Mouse (Mus musculus) kidney, adult 2 months (tissue): Measurements from ENCODE around the gene Eif3d. TPM values are rescaled to one million over a fixed set of nuclear protein-coding genes. Genes with fewer than 3 reads are reported as not detected.

Experiments
- DNase-seq: peaks from one replicate; pipeline ENCODE4 v3.0.0; 2021
- H3K27ac ChIP-seq: fragments of 200-500 bp; 2 replicates; pipeline ENCODE4 v1.5.1; 2012; ENCODE audit warnings: low read depth, low read length, control low read depth, inconsistent platforms; ENCODE audit not compliant: insufficient read depth
- H3K27me3 ChIP-seq: fragments of 200-500 bp; replicated peaks from 2 replicates; pipeline ENCODE4 v1.6.1; 2012; ENCODE audit warnings: mild to moderate bottlenecking, moderate library complexity, low read length, inconsistent platforms; ENCODE audit not compliant: control insufficient read depth, insufficient read depth
- H3K36me3 ChIP-seq: fragments of 200-500 bp; 2 replicates; pipeline ENCODE4 v1.6.1; 2012; ENCODE audit warnings: mild to moderate bottlenecking, moderate library complexity, low read length, inconsistent platforms; ENCODE audit not compliant: control insufficient read depth, insufficient read depth
- H3K4me1 ChIP-seq: fragments of 200-500 bp; 2 replicates; pipeline ENCODE4 v1.6.1; 2011; ENCODE audit warnings: low read length; ENCODE audit not compliant: control insufficient read depth, insufficient read depth
- H3K4me3 ChIP-seq: fragments of 200-500 bp; 2 replicates; pipeline ENCODE4 v1.5.1; 2011; ENCODE audit warnings: mild to moderate bottlenecking, low read depth, low read length, control low read depth; ENCODE audit not compliant: insufficient read depth
- CTCF ChIP-seq: fragments of 200-500 bp; conservative IDR thresholded peaks from 2 replicates; pipeline ENCODE4 v1.5.1; 2011; ENCODE audit warnings: low read depth, mild to moderate bottlenecking, control low read depth, low read length, moderate library complexity, mixed read lengths; ENCODE audit not compliant: insufficient read depth, insufficient read length
- POLR2A ChIP-seq: fragments of 200-500 bp; IDR thresholded peaks from one replicate; pipeline ENCODE4 v1.6.1; 2011; ENCODE audit warnings: low read depth, low read length, control low read depth
- WGBS: fragments of 180-500 bp; shearing (Covaris S2); methylation state at CpG from one replicate; pipeline ENCODE4 v1.1.7; 2018; 5-methylcytosine and 5-hydroxymethylcytosine counted together
- polyA plus RNA-seq: library from polyadenylated mRNA; depleted of rRNA; stranded (reverse); fragments of >200 nt; gene quantifications from 2 replicates; pipeline ENCODE4 v1.2.3, GENCODE M21; 2012

Eif3d gene
- polyA plus RNA-seq, 1 experiment, result 132 TPM

- no peak overlapping the region for H3K27ac ChIP-seq
- H3K36me3 ChIP-seq, result no peaks in the 10 kb centered on the region; the same call in none of the 2 replicates
- TF ChIP-seq POLR2A (no peak), CTCF (0 out of 2 replicates have a peak, but pooled peaks have one; percentile 3)
- no peak for DNase-seq
- 78% methylated on average over 9 of the region's 9 CpGs for WGBS
- H3K27me3 ChIP-seq, result no peaks in the 10 kb centered on the region
- H3K4me1 ChIP-seq, result peaks cover 5% of the 10 kb centered on the region; the same call in 1 of the 2 replicates
- H3K4me3 ChIP-seq, result no peak overlapping the region
Measured at GRCm38 (mm10) chr15:77965117-77965528, 5.5 kb downstream of the Eif3d start.

- peaks cover 3% of the 10 kb centered on the region for H3K36me3 ChIP-seq
- no peaks in the 10 kb centered on the region for H3K27me3 ChIP-seq
- H3K4me3 ChIP-seq, result no peak overlapping the region
- no peak overlapping the region for H3K27ac ChIP-seq
- no peaks in the 10 kb centered on the region for H3K4me1 ChIP-seq
- DNase-seq, result no peak
- WGBS, result 97% methylated on average over 5 of the region's 5 CpGs
- TF ChIP-seq POLR2A (no peak), CTCF (no peak)
Measured at GRCm38 (mm10) chr15:77962447-77962846, 8.2 kb downstream of the Eif3d start.

GRCm38 (mm10) chr15:77960693-77961092 lies 9.9 kb downstream of the Eif3d start:
- H3K36me3 ChIP-seq, result peaks cover 3% of the 10 kb centered on the region
- DNase-seq, result no peak
- TF ChIP-seq CTCF (no peak), POLR2A (no peak)
- H3K4me3 ChIP-seq, result no peak overlapping the region
- H3K4me1 ChIP-seq, result peaks cover 3% of the 10 kb centered on the region; the same call in 1 of the 2 replicates
- H3K27me3 ChIP-seq, result no peaks in the 10 kb centered on the region
- no peak overlapping the region for H3K27ac ChIP-seq
- 89% methylated on average over 6 of the region's 6 CpGs for WGBS

- H3K36me3 ChIP-seq, result peaks cover 3% of the 10 kb centered on the region
- TF ChIP-seq POLR2A (no peak), CTCF (no peak)
- 56% methylated on average over 3 of the region's 3 CpGs for WGBS
Measured at GRCm38 (mm10) chr15:77958071-77958470, 12.5 kb downstream of the Eif3d start.

GRCm38 (mm10) chr15:77957625-77958024 lies 13.0 kb downstream of the Eif3d start:
- Histone ChIP-seq H3K4me3 (no peak overlapping the region), H3K27ac (no peak overlapping the region), H3K4me1 (peaks cover 7% of the 10 kb centered on the region; the same call in 1 of the 2 replicates), H3K36me3 (peaks cover 3% of the 10 kb centered on the region), H3K27me3 (no peaks in the 10 kb centered on the region)
- WGBS, result 48% methylated on average over 5 of the region's 5 CpGs
- TF ChIP-seq CTCF (no peak), POLR2A (no peak)
- DNase-seq, result no peak

More at GRCm38 (mm10) chr15:77958071-77958470, 12.5 kb downstream of the Eif3d start:
- Histone ChIP-seq H3K4me3 (no peak overlapping the region), H3K27ac (no peak overlapping the region), H3K4me1 (peaks cover 7% of the 10 kb centered on the region; the same call in 1 of the 2 replicates), H3K27me3 (no peaks in the 10 kb centered on the region)
- DNase-seq, result no peak

DNA sequence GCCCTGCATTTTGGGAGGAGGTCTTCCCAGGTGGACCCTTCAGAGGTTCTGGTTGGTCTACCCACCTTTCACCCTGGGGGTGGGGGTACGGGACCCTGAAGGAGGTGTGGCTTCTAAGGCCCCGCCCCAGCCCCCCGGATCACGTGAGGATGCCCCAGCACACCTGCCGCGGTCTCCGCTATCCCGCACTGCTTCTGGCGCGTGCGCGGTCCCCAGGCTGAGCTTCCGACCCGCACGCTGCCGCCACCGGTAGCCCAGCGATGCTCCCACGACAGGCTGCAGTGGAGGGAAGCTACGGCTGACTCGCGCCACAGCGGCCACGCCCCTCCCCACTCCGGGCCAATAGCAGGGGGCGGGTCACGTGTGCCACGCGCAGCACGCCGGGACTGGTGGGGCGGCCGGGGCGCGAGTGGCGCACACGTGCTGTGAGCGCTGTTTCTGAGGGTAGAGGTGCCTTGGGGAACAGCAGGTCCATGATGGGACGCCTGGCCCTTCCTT lies 14.2 kb downstream of the Eif3d start, which contains the start of gene Foxred2:
Gene Foxred2 (minus strand): TSS at position 319 of the 498 bp plus-strand sequence.
- H3K4me3 ChIP-seq, result peak within 1 kb of the TSS; percentile 53
- peak; percentile 87 for DNase-seq
- 2% methylated on average over 39 of the region's 39 CpGs for WGBS
- no peak within 1 kb of the TSS for H3K27ac ChIP-seq
- TF ChIP-seq CTCF, result peak; percentile 50; the same call in 1 of the 2 replicates
- no peak for TF ChIP-seq POLR2A
- H3K27me3 ChIP-seq, result no peaks in the 10 kb centered on the region
- H3K4me1 ChIP-seq, result peaks cover 7% of the 10 kb centered on the region; the same call in 1 of the 2 replicates
- peaks cover 3% of the 10 kb centered on the region for H3K36me3 ChIP-seq

DNA sequence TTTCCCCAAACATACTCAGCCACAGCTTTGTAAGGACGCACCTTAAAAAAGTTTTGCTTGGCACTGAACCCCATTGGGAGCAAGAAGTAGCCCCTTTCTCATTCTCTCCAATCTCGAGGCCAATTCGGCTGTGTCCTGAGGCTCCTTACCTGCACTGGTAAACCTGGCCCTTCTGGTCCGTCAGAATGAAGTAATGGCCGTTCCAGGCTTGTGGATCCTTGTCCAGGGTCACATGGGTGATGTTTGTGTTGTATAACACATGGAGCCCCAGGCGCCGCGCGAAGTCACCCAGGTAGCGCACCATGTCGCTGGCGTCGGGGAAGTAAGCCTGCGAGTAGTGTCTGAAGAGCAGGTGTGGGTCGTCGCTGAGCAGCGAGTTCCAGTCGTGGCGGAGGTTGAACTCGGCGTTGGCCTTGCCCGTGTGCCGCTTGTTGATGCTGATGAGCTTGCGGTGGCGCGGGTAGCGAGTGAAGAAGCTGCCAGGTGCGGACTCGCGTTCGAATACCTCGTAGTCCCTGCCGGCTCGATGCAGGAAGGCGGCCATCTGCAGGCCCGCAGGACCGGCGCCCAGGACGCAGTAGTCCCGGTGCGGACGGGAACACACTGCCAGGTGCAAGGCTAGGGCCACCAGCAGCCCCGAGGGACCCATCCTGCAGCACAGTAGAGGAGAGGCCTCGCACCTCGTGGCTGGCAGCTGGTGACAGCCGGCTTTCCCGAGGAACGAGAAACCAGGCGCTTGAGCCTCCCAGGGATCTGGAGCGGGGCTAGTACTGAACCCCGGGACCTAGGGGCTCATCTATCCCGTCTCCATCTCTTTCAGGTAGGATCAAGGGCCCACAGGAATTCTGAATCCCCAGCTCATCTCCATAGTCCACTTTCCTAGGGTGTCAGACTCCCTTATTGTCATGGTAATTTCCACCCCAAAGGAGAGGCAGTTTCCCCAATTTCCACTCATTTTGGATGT lies 14.9 kb downstream of the Eif3d start:
- TF ChIP-seq POLR2A (no peak), CTCF (no peak)
- no peak for DNase-seq

More for the DNA sequence above, 14.9 kb downstream of the Eif3d start:
- Histone ChIP-seq H3K36me3 (peaks cover 3% of the 10 kb centered on the region), H3K27ac (no peak overlapping the region), H3K4me1 (peaks cover 7% of the 10 kb centered on the region; the same call in 1 of the 2 replicates), H3K27me3 (no peaks in the 10 kb centered on the region), H3K4me3 (peak overlapping the region; percentile 53)
- WGBS, result 14% methylated on average over 52 of the region's 52 CpGs
